Mouse (Mus musculus): ENCODE measurements around the gene Cxcr5. TPM values are rescaled to one million over a fixed set of nuclear protein-coding genes. Genes with fewer than 3 reads are reported as not detected.

Gene Cxcr5
- total RNA-seq, 2 experiments from 2014 or later, result not detected

GRCm38 (mm10) chr9:44540676-44541075 is 21.0 kb downstream of the Cxcr5 start:
- no peak for ATAC-seq (replicated peaks; ENCODE audit: poor library complexity, severe bottlenecking)

- no peak for ATAC-seq (replicated peaks; ENCODE audit: poor library complexity, severe bottlenecking)
Observed at GRCm38 (mm10) chr9:44539816-44540421, 21.8 kb downstream of the Cxcr5 start.

GRCm38 (mm10) chr9:44537625-44538301 is 23.9 kb downstream of the Cxcr5 start:
- peak; percentile 85 for ATAC-seq (replicated peaks; ENCODE audit: poor library complexity, severe bottlenecking)

GRCm38 (mm10) chr9:44532991-44533580 is 28.6 kb downstream of the Cxcr5 start:
- no peak for ATAC-seq (replicated peaks; ENCODE audit: poor library complexity, severe bottlenecking)

- ATAC-seq (replicated peaks; ENCODE audit: poor library complexity, severe bottlenecking), result no peak
Observed at GRCm38 (mm10) chr9:44528340-44528739, 33.3 kb downstream of the Cxcr5 start.

- ATAC-seq (replicated peaks; ENCODE audit: poor library complexity, severe bottlenecking), result no peak
Observed at GRCm38 (mm10) chr9:44526337-44527112, 35.2 kb downstream of the Cxcr5 start.

GRCm38 (mm10) chr9:44525589-44525988 is 36.1 kb downstream of the Cxcr5 start:
- no peak for ATAC-seq (replicated peaks; ENCODE audit: poor library complexity, severe bottlenecking)

GRCm38 (mm10) chr9:44525001-44525400 is 36.7 kb downstream of the Cxcr5 start:
- ATAC-seq (replicated peaks; ENCODE audit: poor library complexity, severe bottlenecking), result no peak

- no peak for ATAC-seq (replicated peaks; ENCODE audit: poor library complexity, severe bottlenecking)
Observed at GRCm38 (mm10) chr9:44524235-44524826, 37.3 kb downstream of the Cxcr5 start.

- no peak for ATAC-seq (replicated peaks; ENCODE audit: poor library complexity, severe bottlenecking)
Observed at GRCm38 (mm10) chr9:44523686-44524085, 38.0 kb downstream of the Cxcr5 start.

GRCm38 (mm10) chr9:44521927-44522326 is 39.8 kb downstream of the Cxcr5 start:
- peak; percentile 79 for ATAC-seq (replicated peaks; ENCODE audit: poor library complexity, severe bottlenecking)

GRCm38 (mm10) chr9:44518068-44518467 is 43.6 kb downstream of the Cxcr5 start:
- no peak for ATAC-seq (replicated peaks; ENCODE audit: poor library complexity, severe bottlenecking)

- ATAC-seq (replicated peaks; ENCODE audit: poor library complexity, severe bottlenecking), result no peak
Observed at GRCm38 (mm10) chr9:44517368-44517767, 44.3 kb downstream of the Cxcr5 start.

- ATAC-seq (replicated peaks; ENCODE audit: poor library complexity, severe bottlenecking), result no peak
Observed at GRCm38 (mm10) chr9:44515891-44516290, 45.8 kb downstream of the Cxcr5 start.

GRCm38 (mm10) chr9:44515131-44515751 is 46.4 kb downstream of the Cxcr5 start:
- ATAC-seq (replicated peaks; ENCODE audit: poor library complexity, severe bottlenecking), result peak; percentile 68

GRCm38 (mm10) chr9:44514147-44514546 is 47.5 kb downstream of the Cxcr5 start:
- ATAC-seq (replicated peaks; ENCODE audit: poor library complexity, severe bottlenecking), result no peak

- ATAC-seq (replicated peaks; ENCODE audit: poor library complexity, severe bottlenecking), result no peak
Observed at GRCm38 (mm10) chr9:44513610-44514009, 48.1 kb downstream of the Cxcr5 start.

- no peak for ATAC-seq (replicated peaks; ENCODE audit: poor library complexity, severe bottlenecking)
Observed at GRCm38 (mm10) chr9:44513121-44513520, 48.6 kb downstream of the Cxcr5 start.

GRCm38 (mm10) chr9:44512717-44513003 is 49.0 kb downstream of the Cxcr5 start:
- ATAC-seq (replicated peaks; ENCODE audit: poor library complexity, severe bottlenecking), result no peak

- ATAC-seq (replicated peaks; ENCODE audit: poor library complexity, severe bottlenecking), result peak; percentile 26
Observed at GRCm38 (mm10) chr9:44511935-44512716, 49.6 kb downstream of the Cxcr5 start.

Measured in granulocyte monocyte progenitor cell, adult 5-6 weeks (primary cell).